Mouse (Mus musculus) v-Abl transformed pro-B cells (cell line): ENCODE data around the gene Emp3.

Experiments
- in situ Hi-C, 2 experiments: fragments of 400-800 bp; cut with MboI; formaldehyde crosslinking; loops; one replicate each; pipeline ENCODE4 v1.15.1; 2025; ENCODE audit not compliant: unreplicated experiment in 2 of 2

Emp3 gene

DNA sequence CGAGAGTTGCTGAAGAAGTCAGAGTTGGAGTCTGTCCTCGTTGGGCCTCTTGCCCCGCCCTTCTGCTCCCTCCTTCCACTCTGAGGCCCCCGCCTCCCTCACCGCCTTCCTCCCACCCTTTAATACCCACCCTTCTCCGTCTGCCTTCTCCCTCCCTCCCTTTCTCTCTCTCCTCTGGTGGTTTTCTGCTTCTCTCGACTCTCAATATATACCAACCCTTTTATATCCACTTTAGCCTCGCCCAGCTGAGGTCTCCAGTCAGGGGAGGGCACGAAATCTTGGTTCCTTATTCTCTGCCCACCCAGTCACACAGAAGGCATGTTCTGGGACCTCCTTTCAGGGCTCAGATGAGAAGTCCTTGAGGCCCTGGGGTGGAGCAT lies at the start of gene Emp3:
Gene Emp3, minus strand, starts transcription at position 163 of the 380 bp plus-strand sequence.
- in situ Hi-C loops = loop anchor here (5.0 to 25.0 kb wide), 3 partner anchors 189 to 1384 kb away; partner anchors contain the start of genes Pold1 (in 1 of the 2), Rras (in 1 of the 2), Scaf1 (in 1 of the 2) and Spib (in 1 of the 2)

- in situ Hi-C loops = loop anchor here in 1 of 2 experiments (5.0 kb wide), 1 partner anchor 36 kb away; no protein-coding TSS in a partner anchor
These were observed 35.4 kb upstream of the Emp3 start for GRCm38 (mm10) chr7:45956611-45957010.

DNA sequence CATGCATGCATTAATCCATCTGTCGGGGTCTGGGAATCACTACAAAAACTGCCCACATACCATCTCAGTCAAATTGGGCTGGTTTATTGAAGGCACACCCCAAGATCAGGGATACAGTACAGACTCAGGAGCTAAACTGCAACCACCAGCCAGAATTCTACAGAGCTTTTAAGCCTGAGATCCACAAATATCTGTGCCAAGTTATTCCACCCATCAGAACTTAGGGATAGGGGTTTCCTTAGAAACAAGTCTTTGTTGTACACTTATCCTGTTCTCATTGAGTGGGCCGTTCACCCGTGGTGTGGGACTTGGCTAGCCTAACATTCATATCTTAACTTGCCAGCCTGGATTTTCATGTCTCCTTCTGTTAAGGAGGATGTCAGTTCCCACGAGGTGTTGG lies 27.9 kb upstream of the Emp3 start:
- in situ Hi-C loops = loop anchor here in 1 of 2 experiments (10.0 kb wide), 1 partner anchor 256 kb away; no protein-coding TSS in a partner anchor

DNA sequence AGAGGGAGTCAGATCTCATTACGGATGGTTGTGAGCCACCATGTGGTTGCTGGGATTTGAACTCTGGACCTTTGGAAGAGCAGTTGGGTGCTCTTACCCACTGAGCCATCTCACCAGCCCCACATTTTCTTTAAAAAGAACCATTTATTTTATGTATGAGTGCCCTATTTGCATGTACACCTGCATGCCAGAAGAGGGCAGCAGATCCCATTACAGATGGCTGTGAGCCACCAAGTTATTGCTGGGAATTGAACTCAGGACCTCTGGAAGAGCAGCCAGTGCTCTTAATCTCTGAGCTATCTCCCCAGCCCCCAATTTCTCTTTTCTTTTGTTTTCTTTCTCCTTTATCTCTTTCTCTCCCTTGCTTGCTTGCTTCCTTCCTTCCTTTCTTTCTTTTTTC lies 22.1 kb upstream of the Emp3 start:
- in situ Hi-C loops = loop anchor here (5.0 to 10.0 kb wide), 2 partner anchors 69 to 262 kb away; no protein-coding TSS in a partner anchor

DNA sequence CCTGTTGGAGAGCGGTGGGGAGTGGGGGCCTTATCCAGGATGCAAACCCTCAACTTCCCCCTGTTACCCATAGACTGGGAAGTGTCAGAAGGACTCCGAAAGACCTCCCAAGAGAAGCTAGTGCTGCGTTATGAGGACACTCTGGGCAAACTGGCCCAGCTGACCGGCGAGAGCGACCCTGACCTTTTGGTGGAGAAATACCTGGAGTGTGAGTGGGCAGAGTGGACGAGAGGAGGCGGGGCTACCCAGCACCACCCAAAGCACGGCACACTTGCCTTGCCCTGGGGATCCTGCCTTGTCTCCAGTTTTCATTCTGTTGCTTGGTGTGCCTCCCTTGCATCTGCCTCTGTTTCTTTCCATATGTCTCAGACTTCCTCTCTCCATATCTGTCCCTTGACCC lies 20.8 kb upstream of the Emp3 start:
- in situ Hi-C loops = loop anchor here (5.0 to 10.0 kb wide), 2 partner anchors 70 to 263 kb away; no protein-coding TSS in a partner anchor

- in situ Hi-C loops = loop anchor here (5.0 to 10.0 kb wide), 4 partner anchors 72 to 265 kb away; no protein-coding TSS in a partner anchor
These were observed 18.6 kb upstream of the Emp3 start for GRCm38 (mm10) chr7:45939836-45940235.

GRCm38 (mm10) chr7:45935114-45935513 lies 13.9 kb upstream of the Emp3 start:
- in situ Hi-C loops = loop anchor here in 1 of 2 experiments (5.0 to 10.0 kb wide), 2 partner anchors 130 to 198 kb away; no protein-coding TSS in a partner anchor

- in situ Hi-C loops = loop anchor here (5.0 to 10.0 kb wide), 2 partner anchors 61 to 129 kb away; partner anchors contain the start of gene Kdelr1 (in 2 of the 2)
These were observed 12.6 kb upstream of the Emp3 start for GRCm38 (mm10) chr7:45933766-45934165.

DNA sequence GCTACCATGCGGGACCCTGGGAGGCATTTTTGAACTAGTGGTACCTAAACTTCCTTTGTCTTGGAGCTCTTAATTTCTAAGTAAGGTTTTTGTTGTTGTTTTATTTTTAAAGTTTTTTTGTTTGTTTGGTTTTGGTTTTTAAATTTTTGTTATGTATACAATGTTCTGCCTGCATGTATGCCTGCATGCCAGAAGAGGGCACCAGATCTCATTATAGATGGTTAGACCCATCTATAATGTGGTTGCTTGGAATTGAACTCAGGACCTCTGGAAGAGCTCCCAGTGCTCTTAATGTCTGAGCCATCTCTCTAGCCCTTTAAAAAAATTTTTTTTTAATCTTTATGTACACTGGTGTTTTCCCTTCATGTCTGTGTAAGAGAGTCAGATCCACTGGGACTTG lies 8.5 kb upstream of the Emp3 start:
- in situ Hi-C loops = loop anchor here (5.0 to 10.0 kb wide), 2 partner anchors 57 to 125 kb away; partner anchors contain the start of gene Kdelr1 (in 2 of the 2)

- in situ Hi-C loops = no loop called here
These were observed 7.6 kb upstream of the Emp3 start for GRCm38 (mm10) chr7:45928626-45929295.

- in situ Hi-C loops = loop anchor here (5.0 to 25.0 kb wide), 3 partner anchors 192 to 1387 kb away; partner anchors contain the start of genes Pold1 (in 1 of the 2), Rras (in 1 of the 2), Scaf1 (in 1 of the 2) and Spib (in 1 of the 2)
These were observed 3.2 kb upstream of the Emp3 start for GRCm38 (mm10) chr7:45924429-45924816.

GRCm38 (mm10) chr7:45923762-45924428 lies 2.7 kb upstream of the Emp3 start, which contains the start of gene Ccdc114:
TSS of gene Ccdc114 (plus strand) at chr7:45924072.
- in situ Hi-C loops = loop anchor here (5.0 to 25.0 kb wide), 3 partner anchors 192 to 1387 kb away; partner anchors contain the start of genes Pold1 (in 1 of the 2), Rras (in 1 of the 2), Scaf1 (in 1 of the 2) and Spib (in 1 of the 2)

DNA sequence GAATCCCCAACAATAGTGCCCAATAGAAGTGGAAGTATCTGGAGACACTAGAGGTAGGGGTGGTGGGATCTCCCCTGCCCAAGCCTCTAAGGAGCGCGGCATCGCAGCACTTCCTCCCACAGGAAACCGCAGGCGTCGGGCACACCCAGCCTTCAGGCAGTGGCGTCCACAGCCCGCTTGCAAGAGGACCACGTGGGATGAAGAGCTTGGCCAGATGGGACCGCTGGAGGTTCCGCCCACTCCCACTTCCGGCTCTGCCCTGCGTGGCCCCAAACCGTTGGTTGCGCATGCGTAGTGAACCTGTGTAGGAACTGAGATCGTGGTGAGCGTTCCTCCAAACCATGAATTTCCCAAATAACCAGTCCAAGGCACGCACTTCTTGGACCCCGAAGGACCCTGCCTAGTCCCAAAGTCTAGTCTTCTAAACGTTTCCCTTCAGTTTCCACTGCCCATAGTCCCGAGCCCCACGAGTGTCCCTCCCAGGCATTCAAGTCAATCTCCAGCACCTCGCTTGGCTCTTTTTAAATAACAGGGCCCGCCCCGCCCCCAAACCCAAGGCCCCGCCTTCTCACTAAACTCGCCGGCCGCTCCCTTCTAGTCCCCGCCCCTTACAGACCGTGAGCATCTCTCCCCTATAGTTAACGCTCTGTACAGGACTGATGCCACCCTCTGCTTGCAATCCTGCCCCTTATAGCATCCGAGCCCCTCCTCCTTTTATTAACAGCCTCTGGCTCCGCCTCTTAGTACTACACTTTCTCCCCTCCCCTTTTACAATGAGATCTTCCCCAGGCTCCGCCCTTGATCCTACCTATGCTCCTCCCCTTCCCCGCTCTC lies 1.9 kb upstream of the Emp3 start:
- in situ Hi-C loops = loop anchor here (5.0 to 25.0 kb wide), 3 partner anchors 191 to 1386 kb away; partner anchors contain the start of genes Pold1 (in 1 of the 2), Rras (in 1 of the 2), Scaf1 (in 1 of the 2) and Spib (in 1 of the 2)

DNA sequence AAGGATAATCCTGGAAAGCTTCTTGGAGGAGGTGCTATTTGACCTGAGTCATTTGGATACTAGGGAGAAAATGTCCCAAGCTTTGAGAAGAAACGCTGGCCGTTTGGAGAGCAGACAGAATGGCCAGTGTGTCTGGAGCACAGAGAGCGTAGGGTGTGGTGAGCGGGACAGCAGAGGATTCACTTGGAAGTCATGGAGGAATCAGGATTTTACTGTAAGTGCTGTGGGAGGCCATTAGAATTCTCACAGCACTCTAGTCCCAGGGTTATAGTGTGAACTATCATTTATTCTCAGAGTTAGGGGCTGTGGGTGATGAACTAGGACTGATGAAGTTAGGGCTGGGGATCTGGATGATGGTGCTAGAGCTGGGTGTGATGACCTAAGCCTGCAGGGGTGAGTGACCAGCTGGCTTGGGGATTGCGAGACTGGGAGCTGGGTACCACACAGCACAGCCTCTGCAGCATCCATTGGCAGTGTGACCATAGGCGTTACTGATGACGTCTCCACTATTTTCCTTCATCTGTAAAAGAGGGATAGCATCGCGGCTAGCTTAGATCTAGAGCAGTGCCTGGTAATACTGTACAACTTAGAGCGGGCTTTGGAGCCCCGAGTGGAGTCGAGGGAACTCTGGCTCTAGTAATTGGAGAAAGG lies 871 bp upstream of the Emp3 start:
- in situ Hi-C loops = loop anchor here (5.0 to 25.0 kb wide), 3 partner anchors 190 to 1385 kb away; partner anchors contain the start of genes Pold1 (in 1 of the 2), Rras (in 1 of the 2), Scaf1 (in 1 of the 2) and Spib (in 1 of the 2)

DNA sequence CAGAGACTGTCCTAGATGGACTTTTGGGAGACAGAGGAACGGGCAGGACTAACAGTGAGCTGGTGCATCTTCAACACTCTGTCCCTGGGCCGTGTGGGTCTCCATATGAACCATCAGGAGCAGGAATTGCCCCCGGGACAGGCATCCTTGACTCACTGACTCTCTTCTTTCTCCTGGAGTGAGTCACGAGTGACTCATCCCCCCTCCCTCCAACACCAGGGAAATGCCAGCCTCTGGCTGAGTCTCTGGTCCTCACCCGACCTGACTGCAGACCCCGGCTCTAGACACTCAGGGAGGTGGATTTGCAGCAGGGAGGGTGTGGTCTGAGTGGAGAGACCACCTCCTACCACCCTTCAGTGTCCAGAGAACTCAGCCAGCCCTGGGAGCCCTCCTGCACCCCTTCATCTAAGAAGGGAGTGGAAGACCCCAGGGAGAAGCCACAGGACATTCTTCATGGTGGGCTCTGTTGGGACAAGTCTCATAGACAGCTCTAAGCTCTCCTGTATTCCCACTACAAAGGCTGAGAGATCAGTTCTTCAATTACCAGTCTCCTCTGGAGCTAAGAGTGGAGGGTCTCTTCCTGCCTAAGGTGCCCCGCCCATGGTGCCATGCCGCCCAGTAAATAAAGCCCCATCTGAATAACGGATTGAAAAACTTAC lies 492 bp downstream of the Emp3 start:
- in situ Hi-C loops = loop anchor here (5.0 to 25.0 kb wide), 3 partner anchors 188 to 1383 kb away; partner anchors contain the start of genes Pold1 (in 1 of the 2), Rras (in 1 of the 2), Scaf1 (in 1 of the 2) and Spib (in 1 of the 2)

DNA sequence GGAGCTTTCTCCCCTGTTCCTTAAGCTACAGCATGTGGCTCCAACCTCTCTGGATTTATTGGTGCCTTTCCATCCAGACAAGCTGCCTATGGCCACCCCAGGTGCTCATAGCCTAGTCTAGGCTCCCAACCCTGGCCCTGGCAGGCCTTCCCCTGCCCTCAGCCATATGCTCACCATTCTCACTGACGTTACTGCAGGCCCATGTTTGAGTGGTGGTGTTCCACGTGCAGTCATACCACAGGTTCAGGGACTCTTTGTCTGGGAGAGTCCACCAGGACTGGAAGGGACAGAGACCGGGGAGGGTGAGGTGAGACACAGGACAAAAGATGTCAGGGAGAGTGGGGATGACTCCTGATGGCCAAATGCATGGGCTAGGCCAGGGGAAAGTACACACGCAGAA lies 1.4 kb downstream of the Emp3 start:
- in situ Hi-C loops = loop anchor here (5.0 to 25.0 kb wide), 3 partner anchors 187 to 1382 kb away; partner anchors contain the start of genes Pold1 (in 1 of the 2), Rras (in 1 of the 2), Scaf1 (in 1 of the 2) and Spib (in 1 of the 2)

DNA sequence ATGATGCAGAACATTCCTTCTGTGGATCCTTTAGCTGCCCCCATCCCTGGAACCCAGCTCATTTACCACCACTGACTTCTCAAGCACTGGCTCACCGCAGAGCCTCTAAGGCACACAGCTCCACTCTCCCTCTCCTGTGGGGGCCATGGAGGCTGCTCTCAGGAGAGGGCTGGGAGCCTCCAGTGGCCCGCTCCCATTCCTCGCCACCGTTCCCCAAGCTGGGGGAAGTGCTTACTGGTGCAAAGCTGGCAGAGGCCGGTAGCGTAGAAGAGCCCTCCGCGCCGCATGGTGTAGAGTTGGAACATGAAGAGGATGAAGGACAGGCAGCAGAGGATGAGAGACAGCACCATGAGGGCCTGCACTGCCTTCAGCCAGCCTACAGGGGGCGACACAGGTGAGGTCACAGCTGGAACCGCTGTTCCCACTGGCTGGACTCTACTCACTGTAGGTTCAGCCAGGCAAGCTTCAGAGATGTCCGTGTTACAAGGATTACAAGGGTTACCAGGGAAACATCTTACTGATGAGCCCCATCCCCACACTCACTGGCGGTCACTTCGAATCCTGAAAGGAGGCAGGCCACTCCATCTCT lies 2.0 kb downstream of the Emp3 start:
- in situ Hi-C loops = loop anchor here in 1 of 2 experiments (25.0 kb wide), 2 partner anchors 907 to 1382 kb away; partner anchors contain the start of genes Pold1, Rras, Scaf1 and Spib

GRCm38 (mm10) chr7:45917926-45918325 lies 3.3 kb downstream of the Emp3 start:
- in situ Hi-C loops = loop anchor here in 1 of 2 experiments (25.0 kb wide), 2 partner anchors 906 to 1381 kb away; partner anchors contain the start of genes Pold1, Rras, Scaf1 and Spib
